18 mouse cellular contexts compared by ENCODE assay signal in genomic region chr4:153634221-153634881, GRCm38 (mm10).
DNase-seq lines count a peak whose midpoint lies in the region; ATAC-seq and TF ChIP-seq lines count a peak whose summit lies in the region.
"Had no signal": no experiment of that assay in that cellular context is flagged by ENCODE, and none has a peak within 500 bp of the region (broad histone marks: within the 10 kb centered on the region; RNA-seq: fewer than 3 reads in every experiment).

No protein-coding gene starts in this region.

- H3K4me3 ChIP-seq in liver, embryonic 11.5 days (ENCODE audit: low read depth, low read length) = no peak overlapping the region
- no peak overlapping the region for H3K4me3 ChIP-seq in liver, embryonic 12.5 days
- H3K4me3 ChIP-seq in hindbrain, embryonic 15.5 days = no peak overlapping the region
- H3K4me3 ChIP-seq in midbrain, postnatal 0 days (ENCODE audit: low read depth, low read length) = no peak overlapping the region
- H3K4me3 ChIP-seq: erythroblast, embryonic 14.5 days; heart, embryonic 10.5 days; intestine, embryonic 15.5 days; kidney, embryonic 15.5 days; limb, embryonic 13.5 days; neural tube, embryonic 12.5 days had no signal

- peak; percentile 15 for DNase-seq in embryo, embryonic 10.5 days (ENCODE audit: low spot score)
- no peak for DNase-seq in embryo, embryonic 10 days (ENCODE audit: low spot score)
- no peak for DNase-seq in liver, embryonic 11.5 days (ENCODE audit: low spot score)
- DNase-seq in midbrain, postnatal 0 days (ENCODE audit: low spot score) = peak; percentile 21
- DNase-seq in cerebellum, adult 18-20 months = no peak
- DNase-seq in frontal cortex, postnatal 14 days (ENCODE audit: low spot score in 2 of 2) = no peak
- DNase-seq: cerebellum, postnatal 14 days; lung, postnatal 14 days; right cerebral cortex, postnatal 4 days; thymus, postnatal 14 days had no signal

- H3K9me3 ChIP-seq in liver, embryonic 11.5 days (ENCODE audit: control insufficient read depth, low read length) = no peaks in the 10 kb centered on the region
- H3K9me3 ChIP-seq in liver, embryonic 12.5 days (replicated peaks) = peaks cover 5% of the 10 kb centered on the region; the same call in 1 of the 2 replicates
- no peaks in the 10 kb centered on the region for H3K9me3 ChIP-seq in hindbrain, embryonic 15.5 days
- no peaks in the 10 kb centered on the region for H3K9me3 ChIP-seq in midbrain, postnatal 0 days (ENCODE audit: low read length)
- H3K9me3 ChIP-seq: intestine, embryonic 15.5 days; kidney, embryonic 15.5 days; limb, embryonic 13.5 days; neural tube, embryonic 12.5 days had no signal

- H3K27ac ChIP-seq in liver, embryonic 11.5 days (ENCODE audit: low read depth, low read length) = no peak overlapping the region
- H3K27ac ChIP-seq in liver, embryonic 12.5 days = no peak overlapping the region
- H3K27ac ChIP-seq in hindbrain, embryonic 15.5 days (replicated peaks) = no peak overlapping the region
- H3K27ac ChIP-seq in midbrain, postnatal 0 days (ENCODE audit: low read depth, low read length) = no peak overlapping the region
- H3K27ac ChIP-seq: heart, embryonic 10.5 days; intestine, embryonic 15.5 days; kidney, embryonic 15.5 days; limb, embryonic 13.5 days; neural tube, embryonic 12.5 days had no signal

- TF ChIP-seq CTCF in midbrain, postnatal 0 days (IDR thresholded peaks at IDR 0.05) = no peak

- H3K4me1 ChIP-seq in liver, embryonic 11.5 days (replicated peaks; ENCODE audit: control insufficient read depth, insufficient read depth, low read length) = no peaks in the 10 kb centered on the region
- no peaks in the 10 kb centered on the region for H3K4me1 ChIP-seq in liver, embryonic 12.5 days
- peaks cover 27% of the 10 kb centered on the region for H3K4me1 ChIP-seq in hindbrain, embryonic 15.5 days (replicated peaks)
- peaks cover 2% of the 10 kb centered on the region; the same call in 1 of the 2 replicates for H3K4me1 ChIP-seq in midbrain, postnatal 0 days (ENCODE audit: insufficient read depth, low read length)
- H3K4me1 ChIP-seq: heart, embryonic 10.5 days; intestine, embryonic 15.5 days; kidney, embryonic 15.5 days; limb, embryonic 13.5 days had no signal

- peak; percentile 56; the same call in 1 of the 2 replicates for ATAC-seq in liver, embryonic 11.5 days (replicated peaks; ENCODE audit: low FRiP score)
- no peak for ATAC-seq in liver, embryonic 12.5 days
- ATAC-seq in hindbrain, embryonic 15.5 days (ENCODE audit: low FRiP score, low read depth) = peak; percentile 53; the same call in 1 of the 2 replicates
- no peak for ATAC-seq in midbrain, postnatal 0 days (ENCODE audit: low FRiP score)
- ATAC-seq: intestine, embryonic 15.5 days had no signal

- H3K27me3 ChIP-seq in liver, embryonic 11.5 days (replicated peaks; ENCODE audit: control insufficient read depth, insufficient read depth, low read length) = no peaks in the 10 kb centered on the region
- H3K27me3 ChIP-seq in liver, embryonic 12.5 days (replicated peaks) = 0 out of 2 replicates have a peak, but pooled peaks cover 4% of the 10 kb centered on the region
- no peaks in the 10 kb centered on the region for H3K27me3 ChIP-seq in hindbrain, embryonic 15.5 days
- H3K27me3 ChIP-seq in midbrain, postnatal 0 days (ENCODE audit: insufficient read depth, low read length) = no peaks in the 10 kb centered on the region
- H3K27me3 ChIP-seq: intestine, embryonic 15.5 days; neural tube, embryonic 12.5 days had no signal

- no peak overlapping the region for H3K4me2 ChIP-seq in liver, embryonic 11.5 days
- H3K4me2 ChIP-seq in liver, embryonic 12.5 days = no peak overlapping the region
- no peak overlapping the region for H3K4me2 ChIP-seq in hindbrain, embryonic 15.5 days
- H3K4me2 ChIP-seq in midbrain, postnatal 0 days (ENCODE audit: low read depth, low read length, poor library complexity, severe bottlenecking) = no peak overlapping the region
- H3K4me2 ChIP-seq: intestine, embryonic 15.5 days; kidney, embryonic 15.5 days; limb, embryonic 13.5 days; neural tube, embryonic 12.5 days had no signal

- no peak overlapping the region for H3K9ac ChIP-seq in liver, embryonic 11.5 days (ENCODE audit: low read depth, low read length)
- H3K9ac ChIP-seq in liver, embryonic 12.5 days = no peak overlapping the region
- H3K9ac ChIP-seq in hindbrain, embryonic 15.5 days = no peak overlapping the region
- no peak overlapping the region for H3K9ac ChIP-seq in midbrain, postnatal 0 days (replicated peaks; ENCODE audit: low read length, poor library complexity, severe bottlenecking)
- H3K9ac ChIP-seq: intestine, embryonic 15.5 days; kidney, embryonic 15.5 days; limb, embryonic 13.5 days; neural tube, embryonic 12.5 days had no signal

- 32% methylated on average over 15 of the region's 15 CpGs for WGBS in liver, embryonic 11.5 days
- 25% methylated on average over 15 of the region's 15 CpGs for WGBS in liver, embryonic 12.5 days (ENCODE audit: insufficient replicate concordance)
- WGBS in hindbrain, embryonic 15.5 days = 36% methylated on average over 15 of the region's 15 CpGs
- 35% methylated on average over 15 of the region's 15 CpGs for WGBS in midbrain, postnatal 0 days

- H3K36me3 ChIP-seq in liver, embryonic 11.5 days (ENCODE audit: control insufficient read depth, insufficient read depth, low read length) = no peaks in the 10 kb centered on the region
- H3K36me3 ChIP-seq in liver, embryonic 12.5 days = no peaks in the 10 kb centered on the region
- no peaks in the 10 kb centered on the region for H3K36me3 ChIP-seq in hindbrain, embryonic 15.5 days
- H3K36me3 ChIP-seq in midbrain, postnatal 0 days (ENCODE audit: insufficient read depth, low read length) = no peaks in the 10 kb centered on the region
- H3K36me3 ChIP-seq: heart, embryonic 10.5 days; intestine, embryonic 15.5 days; kidney, embryonic 15.5 days; limb, embryonic 13.5 days; neural tube, embryonic 12.5 days had no signal

Comparison
In these comparisons a context has a peak if more than half of its experiments do, and no peak if none do; other contexts are left out.
1. DNase-seq: peak in embryo, embryonic 10.5 days (single experiment) and midbrain, postnatal 0 days (single experiment); none in embryo, embryonic 10 days (single experiment), liver, embryonic 11.5 days (single experiment), cerebellum, adult 18-20 months (0 of 2) and frontal cortex, postnatal 14 days (0 of 2).
2. ATAC-seq: peak in liver, embryonic 11.5 days (single experiment) and hindbrain, embryonic 15.5 days (single experiment); none in liver, embryonic 12.5 days (single experiment) and midbrain, postnatal 0 days (single experiment).